Mouse (Mus musculus): ENCODE measurements at regions not wholly inside any gene's neighbourhood (a gene's known extent, or its start where the extent isn't known, plus 50 kb on each side); places are given as distances from the start of the nearest gene placed in this dataset.
A peak's percentile ranks its signal among the peaks of the same experiment; 100 is the strongest.

DNA sequence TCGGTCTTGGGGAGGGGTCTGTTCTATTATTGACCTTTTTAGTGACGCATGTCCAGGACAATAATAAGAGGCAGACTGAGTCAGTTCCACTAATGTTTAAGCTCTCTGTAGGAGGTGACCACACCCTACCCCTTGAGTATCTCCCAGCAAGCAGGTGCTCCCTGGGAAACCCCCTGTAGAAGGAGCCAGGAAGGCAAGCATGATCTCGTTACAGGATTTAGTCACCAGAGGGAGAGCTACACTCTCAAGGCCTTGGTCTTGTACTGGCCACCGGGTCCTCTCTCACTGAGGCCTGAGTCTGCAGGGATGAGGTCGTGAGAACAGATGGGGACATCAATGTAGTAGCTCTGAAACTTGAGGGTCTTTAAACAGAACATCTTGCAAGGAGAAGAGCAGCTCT, 55.3 kb upstream of the Ccnd2 start:
- DNase-seq = no peak

DNA sequence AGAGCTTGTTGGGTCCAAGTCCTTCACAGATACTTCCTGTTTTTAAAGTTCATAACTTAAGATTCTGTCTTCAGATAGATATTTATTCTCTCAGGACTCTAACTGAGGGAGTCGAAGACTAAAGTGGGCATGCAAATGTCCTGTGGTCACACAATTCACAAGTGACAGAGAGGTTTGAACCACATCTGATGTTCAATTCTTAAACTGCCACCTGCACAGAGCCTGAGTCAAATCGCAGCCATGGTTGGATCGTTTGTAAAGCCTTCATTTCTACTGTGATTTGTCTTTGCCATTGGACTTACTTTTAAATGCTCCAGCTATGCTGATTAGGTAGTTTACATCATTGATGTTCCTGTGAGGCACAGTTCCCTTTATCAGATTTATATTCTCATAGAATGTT, 61.4 kb upstream of the Ccnd2 start:
- DNase-seq = no peak

DNA sequence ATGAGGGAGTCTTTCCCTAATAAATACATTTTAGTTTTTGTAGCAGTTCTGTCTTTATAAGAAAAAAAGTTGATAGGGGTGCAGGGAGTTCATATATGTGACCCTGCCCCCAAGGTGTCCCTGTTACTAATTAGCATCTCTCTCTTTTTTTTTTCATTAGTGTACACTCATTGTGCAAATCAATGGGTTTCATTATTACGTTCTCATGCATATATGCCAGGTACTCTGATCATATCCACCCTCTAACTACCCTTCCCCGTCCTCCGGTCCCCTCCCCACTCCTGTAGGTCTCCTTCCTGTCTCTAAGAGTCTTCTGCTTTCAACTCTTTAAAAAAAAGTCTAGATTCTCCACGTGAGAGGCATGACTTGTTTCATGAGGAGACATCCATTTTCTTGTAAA, 63.9 kb upstream of the Ccnd2 start:
- DNase-seq = no peak

DNA sequence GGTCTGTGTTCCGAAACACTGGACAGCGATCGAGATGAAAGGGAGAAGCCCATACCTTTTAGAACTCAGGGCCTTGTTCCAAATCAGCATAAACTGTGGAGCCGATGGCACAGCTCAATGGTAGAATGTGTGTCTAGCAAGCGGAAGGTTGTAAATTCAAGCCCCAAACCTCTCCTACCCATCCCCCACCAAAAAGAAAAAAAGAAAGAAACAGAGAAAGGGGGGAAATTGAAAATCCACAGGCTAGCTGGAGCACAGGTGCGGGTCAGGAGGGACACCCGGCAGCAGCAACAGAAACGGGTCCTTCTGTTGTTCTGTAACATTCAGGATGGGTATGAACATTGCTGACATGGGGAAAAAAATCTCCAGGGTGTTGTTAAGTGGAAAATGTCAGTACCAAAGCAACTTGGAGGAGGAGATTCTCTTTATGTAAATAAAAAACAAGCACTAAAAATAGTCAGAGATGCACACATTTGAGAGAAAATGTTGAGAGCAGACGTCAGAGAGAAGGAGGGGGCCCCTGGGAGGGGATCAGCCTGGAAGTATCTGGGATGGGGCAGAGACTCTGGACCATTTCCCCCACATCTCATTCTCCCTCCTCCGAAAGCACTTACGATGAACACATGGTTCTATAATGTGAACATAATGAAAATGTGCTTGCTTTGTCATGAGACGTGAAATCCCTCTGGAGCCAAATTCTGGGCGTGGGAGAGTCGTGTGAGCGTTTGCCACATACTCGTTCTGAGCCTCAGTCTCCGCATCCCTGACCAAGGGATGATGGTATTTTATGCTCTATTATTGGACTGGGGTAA, 66.8 kb upstream of the Ccnd2 start:
- DNase-seq = no peak

DNA sequence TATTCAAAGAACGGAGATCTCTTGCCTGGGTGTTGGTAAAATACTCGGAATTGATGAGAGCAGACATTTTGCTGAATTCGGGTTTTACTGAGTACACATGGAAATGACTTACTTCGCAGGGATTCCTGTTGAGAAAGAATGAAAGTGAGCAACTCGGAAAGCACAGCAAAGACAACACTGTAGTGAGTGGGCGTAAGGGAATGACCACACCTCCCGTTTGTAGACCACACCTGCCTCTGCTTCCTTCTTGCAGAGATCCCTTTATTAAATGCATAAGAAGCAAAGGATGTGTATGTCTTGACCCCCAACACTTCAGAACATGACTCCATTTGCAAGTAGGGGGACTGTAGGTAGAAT, 67.4 kb upstream of the Ccnd2 start:
- DNase-seq = no peak

DNA sequence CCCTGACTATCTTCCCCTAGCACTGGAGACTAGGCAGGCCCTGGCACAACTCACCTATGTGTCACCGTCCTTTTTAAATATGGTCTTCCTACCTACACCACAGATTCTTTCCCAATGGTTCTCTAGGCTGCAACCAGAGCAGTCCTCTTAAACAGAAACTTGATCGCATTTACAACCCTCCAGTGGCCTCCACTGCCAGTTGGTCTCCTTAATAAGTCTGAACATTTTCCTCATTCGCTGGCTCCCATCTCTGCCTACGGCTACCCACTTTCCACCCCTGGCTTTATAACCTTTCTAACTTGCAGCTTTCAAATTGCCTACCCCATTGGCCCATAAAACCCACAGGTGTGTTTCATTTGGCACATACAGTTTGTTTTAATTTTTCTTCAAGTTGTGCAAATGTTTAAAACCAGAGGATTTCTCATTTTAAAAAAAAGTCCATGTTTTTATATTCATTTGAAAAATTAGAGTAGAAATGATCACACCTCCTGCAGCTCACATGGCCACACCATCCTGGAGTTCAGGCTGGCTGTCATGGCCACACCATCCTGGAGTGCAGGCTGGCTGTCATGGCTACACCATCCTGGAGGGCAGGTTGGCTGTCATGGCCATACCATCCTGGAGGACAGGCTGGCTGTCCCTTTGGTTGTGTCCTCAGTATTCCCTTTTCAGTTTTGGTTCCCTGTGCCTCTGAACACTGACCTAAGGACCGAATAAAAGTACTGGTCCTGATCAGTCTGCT, 74.4 kb upstream of the Ccnd2 start:
- no peak for DNase-seq

DNA sequence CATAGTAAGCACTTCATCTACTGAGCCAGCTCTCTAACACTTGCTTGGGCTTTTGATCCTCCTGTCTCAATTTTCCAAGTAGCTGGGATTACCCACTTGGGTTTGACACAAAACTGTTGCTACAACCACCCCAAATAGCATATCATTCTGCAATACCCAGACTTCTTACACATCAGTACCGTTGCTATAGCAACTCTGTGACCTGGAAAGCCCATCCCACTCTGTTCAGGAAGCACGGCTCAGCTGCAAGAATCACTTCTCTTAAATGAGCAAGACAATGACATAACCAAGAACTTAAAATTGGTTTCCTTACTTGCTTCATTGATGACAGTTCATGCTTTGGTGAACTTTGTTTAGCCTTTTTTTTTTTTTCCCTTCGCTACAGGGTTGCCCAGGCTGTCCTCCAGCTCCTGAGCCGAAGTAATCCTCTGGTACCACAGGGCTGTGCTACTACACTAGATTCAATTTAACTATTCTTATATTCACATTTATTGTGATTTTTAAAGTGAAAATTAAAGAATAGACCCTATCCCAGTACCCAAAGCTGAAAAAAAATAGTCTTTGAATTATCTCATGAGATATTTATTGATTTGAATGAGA, 84.6 kb upstream of the Ccnd2 start:
- no peak for DNase-seq

DNA sequence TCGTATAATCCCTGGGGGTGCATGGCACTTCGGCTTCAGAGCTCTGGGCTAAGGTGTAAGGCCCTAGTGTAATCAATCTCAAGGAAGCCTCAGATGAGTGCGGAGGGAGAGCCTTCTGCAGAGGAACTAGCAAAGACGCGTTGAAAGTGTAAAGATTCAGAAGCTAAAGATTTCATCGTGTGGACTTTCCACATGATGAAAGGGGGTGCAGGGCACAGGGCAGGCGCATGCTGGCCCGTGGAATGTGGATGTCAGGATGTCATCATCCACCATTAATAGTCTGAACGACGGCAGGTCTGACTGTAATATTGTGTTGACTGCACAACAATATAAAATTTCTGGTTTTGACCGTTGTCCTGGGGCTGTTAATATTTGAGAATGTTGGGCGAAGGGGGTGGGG, 85.2 kb upstream of the Ccnd2 start:
- DNase-seq = no peak

DNA sequence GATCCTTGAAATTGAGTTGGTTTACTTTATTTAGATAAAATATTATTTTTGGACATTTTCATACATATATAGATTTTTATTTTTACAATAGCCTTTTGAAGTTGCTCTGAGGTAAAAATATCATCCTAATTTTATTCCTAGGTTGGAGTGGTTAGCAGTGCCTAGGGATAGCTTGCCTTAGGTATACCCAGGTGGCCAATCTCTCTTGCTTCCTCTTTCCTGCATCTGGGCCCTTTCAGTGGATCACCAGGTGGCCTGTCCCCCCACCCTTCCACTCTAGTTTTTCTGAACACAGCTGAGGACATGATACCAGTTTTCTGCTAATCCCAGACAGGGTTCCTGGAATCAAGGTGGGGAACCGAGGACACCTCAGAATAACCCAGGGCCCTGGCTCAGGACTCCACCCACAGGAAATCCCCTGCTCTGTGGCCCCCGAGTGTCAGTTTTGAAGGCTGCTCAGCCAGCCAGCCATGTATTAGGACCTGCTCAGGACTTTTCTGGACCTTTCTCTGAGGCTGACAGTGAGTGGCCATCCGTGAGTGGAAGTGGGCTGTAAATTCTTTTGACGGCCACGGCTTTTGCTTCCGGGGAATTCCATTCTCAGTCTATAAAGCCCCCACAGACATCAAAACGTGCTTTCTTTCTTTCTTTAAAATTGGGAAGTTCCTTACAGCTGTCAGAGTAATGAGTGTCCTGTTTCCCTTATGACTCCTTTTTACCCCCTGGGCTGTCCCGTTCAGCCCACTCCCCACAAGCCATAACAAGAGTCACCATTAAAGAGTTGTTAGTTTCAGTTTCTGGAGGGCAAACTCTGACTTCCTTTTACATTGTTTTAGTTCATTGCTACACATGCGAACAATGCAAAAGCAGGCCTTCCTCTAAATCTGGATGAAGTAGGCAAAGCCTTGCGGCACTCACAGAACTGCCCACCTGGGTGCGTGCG, 87.8 kb upstream of the Ccnd2 start:
- DNase-seq = no peak

DNA sequence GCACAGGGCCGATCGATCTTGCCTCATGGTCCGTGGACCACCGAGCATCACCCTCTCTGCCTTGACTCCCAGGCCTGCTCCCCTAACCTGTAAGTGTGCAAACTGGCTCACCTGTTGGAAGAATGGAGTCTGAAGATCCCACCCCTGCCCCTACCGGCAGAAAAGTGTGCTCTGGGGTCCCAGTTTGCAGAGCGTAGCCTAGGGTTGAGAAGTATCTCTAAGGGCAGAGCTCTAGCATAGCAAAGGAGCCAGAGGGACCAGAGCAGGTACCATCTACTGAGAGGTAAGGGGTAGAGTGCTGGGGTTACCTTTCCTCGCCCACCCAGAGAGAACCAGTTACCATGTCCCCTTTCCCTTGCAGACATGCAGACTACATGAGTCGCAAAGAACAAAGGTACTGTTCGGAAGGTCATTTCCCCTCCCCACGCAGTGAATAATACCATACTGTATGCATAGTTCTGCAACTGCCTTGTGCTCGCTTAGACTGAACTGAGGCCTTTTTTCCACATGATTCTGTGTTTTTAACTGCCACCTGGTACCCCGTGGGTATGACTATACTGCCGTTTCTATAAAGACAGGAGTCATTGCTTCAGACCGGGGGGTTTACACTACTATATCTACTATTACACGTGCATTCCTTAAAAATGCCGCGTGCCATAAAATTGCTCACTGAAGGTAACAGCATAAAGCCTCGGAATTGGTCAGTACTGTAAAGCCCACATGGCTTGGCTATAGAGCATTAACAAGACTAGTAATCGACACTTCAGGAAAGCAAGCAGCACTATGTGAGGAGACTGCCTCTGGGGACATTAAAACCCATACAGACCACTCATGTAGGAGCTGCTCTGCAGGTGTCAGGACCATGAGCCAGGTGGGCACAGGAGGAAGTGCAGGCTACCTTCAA, 88.7 kb upstream of the Ccnd2 start:
- DNase-seq = no peak

DNA sequence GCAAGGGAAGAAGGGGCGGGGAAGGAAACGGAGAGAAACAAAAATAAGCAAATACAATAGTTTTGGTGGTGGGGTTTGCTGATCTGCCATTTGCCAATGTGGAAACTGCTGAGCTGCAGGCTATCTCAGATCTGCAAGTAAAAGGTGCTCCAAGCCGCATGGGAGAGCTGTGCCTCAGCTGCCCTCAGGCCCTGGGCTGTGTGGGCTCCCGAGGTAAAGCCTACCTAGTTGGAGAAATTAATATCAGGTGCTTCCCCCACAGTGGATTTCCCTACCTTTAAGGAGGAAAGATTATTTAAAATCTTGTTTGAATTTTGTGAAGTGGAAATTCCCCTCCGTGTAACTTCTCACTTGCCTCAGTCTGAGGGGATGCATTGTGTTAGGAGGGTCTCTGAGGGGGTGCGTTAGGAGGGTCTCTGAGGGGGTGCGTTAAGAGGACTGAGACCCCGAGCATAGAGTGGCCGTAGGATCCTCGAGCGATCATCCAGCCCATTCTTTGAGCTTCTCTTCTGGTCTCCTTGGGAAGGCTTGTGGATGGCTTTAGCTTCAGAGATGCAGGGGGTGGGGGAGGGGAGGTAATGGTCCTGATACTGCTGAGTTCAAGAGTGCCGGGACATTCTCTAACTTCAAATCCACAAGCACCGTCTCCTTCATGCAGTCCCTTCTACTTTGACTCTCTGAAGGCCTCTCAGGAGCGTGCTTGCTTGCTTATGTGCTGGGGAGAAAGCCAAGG, 89.9 kb upstream of the Ccnd2 start:
- DNase-seq = no peak

DNA sequence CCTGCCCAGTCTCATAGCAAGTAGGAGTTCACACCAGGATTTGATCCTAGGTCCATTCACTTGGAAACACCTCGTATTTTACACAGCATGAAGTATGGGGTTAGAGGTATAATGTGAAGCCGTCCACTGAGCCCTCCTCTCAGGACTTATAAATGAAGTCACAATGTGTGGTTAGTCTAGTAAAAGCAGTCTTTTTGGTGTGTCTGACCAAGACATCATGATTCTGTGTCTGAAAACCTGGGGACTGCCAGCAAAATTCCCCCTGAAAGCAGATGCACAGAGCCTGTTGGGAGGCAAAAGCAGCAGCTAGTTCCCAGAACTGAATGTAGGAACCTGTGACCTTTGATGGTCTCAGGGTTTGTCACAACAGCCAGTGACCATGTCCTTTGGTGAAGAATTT, 91.0 kb upstream of the Ccnd2 start:
- DNase-seq = no peak

DNA sequence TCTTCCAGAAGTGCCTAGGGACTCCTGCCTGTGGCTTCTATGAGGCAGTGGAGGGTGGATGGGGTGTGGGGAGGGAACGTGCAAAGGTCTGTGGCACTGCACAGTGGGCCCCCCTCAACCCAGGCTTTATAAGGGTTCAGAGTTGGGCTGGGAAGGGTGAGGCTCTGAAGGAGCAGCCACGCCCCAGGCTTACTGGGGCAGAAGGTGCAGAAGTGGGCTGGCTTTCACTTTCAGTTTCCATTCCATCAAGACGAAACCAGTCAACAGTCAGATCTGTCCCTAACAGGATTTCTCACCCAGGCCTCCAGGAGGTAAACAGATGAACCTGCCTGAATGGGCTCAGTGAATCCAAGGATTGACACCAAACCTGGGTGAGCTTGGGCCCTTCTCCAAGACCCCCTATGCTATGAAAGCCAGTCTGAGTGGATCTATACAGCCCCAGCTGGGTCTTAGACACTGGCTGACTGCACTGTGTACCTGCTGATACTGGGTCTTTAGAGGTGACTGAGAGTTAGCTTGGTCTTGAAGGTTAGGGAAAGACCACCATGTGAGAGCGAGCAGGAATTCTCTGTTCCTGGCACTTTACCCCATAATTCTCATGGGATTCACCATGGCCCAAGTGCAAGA, 93.9 kb upstream of the Ccnd2 start:
- DNase-seq = no peak

DNA sequence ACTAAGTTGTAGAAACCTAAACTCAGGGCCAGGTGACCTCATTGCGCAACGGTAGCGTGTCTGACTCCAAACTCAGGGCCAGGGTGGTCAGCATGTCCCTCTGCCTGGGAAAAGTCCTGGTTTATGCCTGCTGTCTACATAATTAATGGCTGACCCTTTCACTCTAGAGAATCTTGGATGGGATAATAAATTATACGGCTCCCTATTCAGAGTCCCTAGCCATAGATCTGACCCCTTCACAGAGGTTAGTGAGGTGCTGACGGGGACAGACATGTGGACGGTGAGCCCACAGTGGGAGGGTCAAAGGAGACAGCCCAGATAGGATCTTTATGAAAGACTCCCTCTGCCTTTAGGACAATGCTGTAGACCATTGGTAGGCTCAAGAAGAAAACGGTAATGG, 94.7 kb upstream of the Ccnd2 start:
- DNase-seq = no peak

DNA sequence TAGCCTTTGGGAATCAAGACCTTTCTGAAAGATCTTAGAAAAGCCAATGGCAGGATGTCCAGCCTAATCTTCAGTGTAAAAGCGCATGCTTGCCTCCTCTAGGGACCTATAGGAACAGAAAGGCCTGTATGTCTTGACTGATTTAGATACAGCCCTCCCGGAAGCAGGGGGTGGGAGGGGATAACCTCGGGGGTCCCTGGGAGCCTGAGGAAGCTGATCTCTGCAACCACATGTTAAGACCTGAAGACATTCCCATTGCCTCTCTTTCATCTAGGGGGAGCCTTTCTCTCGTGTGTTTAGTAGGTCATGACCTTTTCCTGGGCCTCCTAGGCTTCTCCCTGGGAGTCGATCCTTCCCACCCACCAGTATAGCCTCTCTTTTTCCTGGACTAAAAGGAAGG, 95.3 kb upstream of the Ccnd2 start:
- DNase-seq = no peak

DNA sequence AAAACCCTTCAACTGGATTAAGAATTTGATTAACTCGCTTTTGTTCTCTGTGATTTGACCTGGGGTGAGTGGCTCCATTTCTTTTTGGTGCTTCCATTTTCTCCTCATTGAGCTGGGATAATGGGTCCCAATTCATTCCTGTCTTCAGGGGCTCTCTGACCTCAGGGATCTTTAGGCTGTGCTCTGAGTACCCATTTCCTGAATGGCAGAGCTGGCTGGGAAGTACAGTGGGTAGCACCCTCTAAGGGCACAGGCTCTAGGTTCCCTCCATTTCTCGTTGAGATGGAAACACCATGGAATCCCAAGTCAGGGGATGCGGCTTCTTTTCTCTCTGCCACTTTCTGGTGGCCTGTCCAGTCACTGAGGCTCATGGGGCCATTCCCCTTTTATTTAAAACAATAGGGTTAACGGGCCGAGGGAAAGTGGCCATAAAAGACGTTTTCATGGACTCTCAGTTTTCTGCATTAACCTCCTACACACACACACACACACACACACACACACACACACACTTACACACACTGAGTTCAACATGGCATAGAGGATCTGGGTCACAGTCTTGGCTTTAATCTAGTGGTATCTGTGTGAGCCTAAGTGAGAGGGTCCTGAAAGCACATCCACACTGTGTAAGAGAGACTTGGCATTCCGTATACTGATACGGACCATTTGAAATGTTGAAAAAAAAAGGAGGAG, 98.3 kb upstream of the Ccnd2 start:
- no peak for DNase-seq

DNA sequence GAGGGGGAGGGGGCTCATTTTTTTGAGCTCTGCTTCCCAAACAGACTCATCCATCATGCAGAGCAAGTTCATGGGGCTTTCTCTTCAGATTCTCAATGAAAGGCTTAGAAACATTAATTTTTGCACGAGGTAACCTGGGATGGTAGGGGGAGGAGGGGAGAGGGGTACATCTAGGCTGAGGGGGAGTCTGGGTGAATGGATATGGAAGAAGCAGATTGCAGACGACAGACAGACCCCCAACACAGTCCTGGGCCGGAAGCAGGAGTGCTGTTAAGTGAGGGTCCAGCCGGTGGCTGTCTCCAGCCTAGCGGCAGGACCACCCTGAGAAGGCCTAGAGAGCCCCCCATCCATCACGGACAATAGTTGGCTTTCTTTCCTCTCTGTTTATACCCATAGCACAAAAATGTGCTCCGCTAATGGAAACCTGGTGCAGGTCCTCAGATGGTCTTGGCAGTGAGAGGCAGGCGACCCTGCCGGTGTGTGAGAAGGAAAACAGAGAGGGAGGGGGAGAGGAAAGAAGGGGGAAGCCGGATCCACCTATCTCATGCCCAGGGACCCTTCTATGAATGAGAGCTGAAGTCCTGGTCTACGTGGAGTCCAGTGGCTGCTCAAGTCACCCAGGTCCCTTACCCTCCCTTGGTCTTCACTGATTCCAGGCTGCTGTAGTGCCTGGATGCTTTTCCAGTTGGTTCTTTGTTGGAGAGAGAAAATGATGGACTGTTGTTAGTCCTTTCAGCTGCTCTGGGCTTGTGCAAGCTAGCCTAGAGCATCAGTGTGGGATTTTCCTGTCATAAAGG, 99.1 kb upstream of the Ccnd2 start:
- DNase-seq = no peak

DNA sequence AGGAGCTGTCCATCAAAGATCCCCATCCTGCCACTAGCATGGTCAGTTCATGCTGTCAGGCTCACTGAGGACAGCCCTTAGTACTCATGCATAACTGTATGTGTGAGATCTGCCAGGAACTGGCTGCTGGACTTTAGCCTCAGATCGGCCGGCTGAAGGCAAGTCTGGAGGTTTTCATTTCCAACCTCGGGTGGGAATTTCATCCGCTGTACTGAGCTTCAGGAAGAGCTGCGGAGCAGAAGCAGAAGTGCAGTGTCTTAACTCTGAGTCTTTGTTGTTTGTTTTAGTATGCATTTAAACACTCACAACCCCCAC, 99.6 kb upstream of the Ccnd2 start:
- peak in 1 of 2 experiments; percentile 20 for DNase-seq

DNA sequence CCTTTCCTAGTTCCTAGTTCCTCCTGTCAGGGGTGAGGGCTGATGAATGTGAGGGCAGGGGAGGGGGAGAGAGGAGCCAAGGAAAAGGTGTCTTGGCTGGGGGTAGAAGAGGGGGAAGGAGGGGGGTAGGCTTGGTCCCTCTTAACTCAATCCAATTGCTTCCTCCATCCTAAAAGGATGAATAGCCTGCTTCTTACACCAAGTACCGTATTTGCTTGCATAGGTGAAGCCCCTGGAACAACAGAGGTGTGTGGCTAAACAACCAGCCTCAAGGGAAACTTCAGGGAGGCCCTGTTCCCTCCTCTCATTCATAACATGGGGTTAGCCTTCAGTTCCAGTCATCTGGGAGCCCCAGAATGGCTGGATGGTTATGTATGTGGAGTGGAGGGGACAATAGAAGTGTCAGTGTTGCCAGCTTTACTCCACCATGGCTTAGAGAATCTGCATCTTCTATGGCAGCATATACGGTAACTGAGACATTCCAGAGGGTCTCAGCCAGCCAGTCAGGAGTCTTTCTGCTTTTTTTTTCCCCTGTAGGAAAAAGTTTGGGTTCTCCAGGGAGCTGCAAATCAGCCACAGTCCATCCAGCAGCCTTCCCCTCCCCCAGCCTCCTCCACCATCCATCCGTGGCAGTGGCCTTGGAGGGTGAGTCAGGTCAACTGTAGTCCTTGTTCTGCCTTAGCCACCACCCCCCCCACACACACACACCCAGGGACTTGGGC, 100.2 kb upstream of the Ccnd2 start:
- DNase-seq = no peak

All from cerebellum, postnatal 10 days (tissue).